Mouse (Mus musculus) limb, embryonic 11.5 days (tissue): Measurements from ENCODE around the gene Gm2115. TPM values are rescaled to one million over a fixed set of nuclear protein-coding genes. Genes with fewer than 3 reads are reported as not detected.

Experiments
- ATAC-seq: fragments of 200-750 bp; cut with Nextera tagmentation; 2 replicates; pipeline ENCODE4 v1.8.0; 2017; ENCODE audit warnings: low read depth; ENCODE audit not compliant: insufficient number of reproducible peaks, low FRiP score, low TSS enrichment
- DNase-seq: peaks from one replicate; pipeline ENCODE4 v3.0.0-alpha.2; 2015; ENCODE audit warnings: low spot score
- H3K27ac ChIP-seq: fragments of 300-500 bp; sonication (generic); replicated peaks from 2 replicates; pipeline ENCODE4 v1.5.1; 2014; ENCODE audit warnings: low read depth, mild to moderate bottlenecking, low read length
- H3K27me3 ChIP-seq: fragments of 300-500 bp; sonication (generic); 2 replicates; pipeline ENCODE4 v1.6.1; 2014; ENCODE audit warnings: mild to moderate bottlenecking, low read length, mixed read lengths; ENCODE audit not compliant: control insufficient read depth, insufficient read depth
- H3K36me3 ChIP-seq: fragments of 300-500 bp; sonication (generic); 2 replicates; pipeline ENCODE4 v1.6.1; 2014; ENCODE audit warnings: mild to moderate bottlenecking, low read length, moderate library complexity, mixed read lengths; ENCODE audit not compliant: control insufficient read depth, insufficient read depth
- H3K4me1 ChIP-seq: fragments of 300-500 bp; sonication (generic); 2 replicates; pipeline ENCODE4 v1.6.1; 2014; ENCODE audit warnings: low read length, mixed read lengths; ENCODE audit not compliant: control insufficient read depth, insufficient read depth
- H3K4me2 ChIP-seq: fragments of 300-500 bp; sonication (generic); 2 replicates; pipeline ENCODE4 v1.6.1; 2014; ENCODE audit warnings: low read depth, mild to moderate bottlenecking, moderate library complexity; ENCODE audit not compliant: severe bottlenecking
- H3K4me3 ChIP-seq: fragments of 300-500 bp; sonication (generic); 2 replicates; pipeline ENCODE4 v1.5.1; 2014; ENCODE audit warnings: low read depth, low read length
- H3K9ac ChIP-seq: fragments of 300-500 bp; sonication (generic); 2 replicates; pipeline ENCODE4 v1.6.1; 2014; ENCODE audit warnings: mild to moderate bottlenecking, low read length
- H3K9me3 ChIP-seq: fragments of 300-500 bp; sonication (generic); 2 replicates; pipeline ENCODE4 v1.6.1; 2016; ENCODE audit warnings: low read length; ENCODE audit not compliant: control insufficient read depth
- WGBS: fragments of 180-500 bp; shearing (Covaris S2); extraction: QIAGEN DNeasy Blood & Tissue Kit; methylation state at CpG from one replicate; pipeline ENCODE4 v1.1.7; 2014; 5-methylcytosine and 5-hydroxymethylcytosine counted together
- polyA plus RNA-seq: library from polyadenylated mRNA; unstranded; fragments of >200 nt; fragmentation: Nextera tagmentation; extraction: Ambion mirVana; gene quantifications from 2 replicates; pipeline ENCODE4 v1.2.1, GENCODE M21; 2014

Gm2115 gene
- polyA plus RNA-seq, 1 experiment from 2014 or later: 0.20 TPM

- Histone ChIP-seq H3K9me3 (no peaks in the 10 kb centered on the region), H3K4me3 (no peak overlapping the region), H3K4me1 (no peaks in the 10 kb centered on the region), H3K9ac (no peak overlapping the region), H3K27me3 (no peaks in the 10 kb centered on the region), H3K27ac (no peak overlapping the region), H3K4me2 (no peak overlapping the region), H3K36me3 (no peaks in the 10 kb centered on the region)
- DNase-seq (no peak), ATAC-seq (no peak)
- WGBS: 91% methylated on average over 3 of the region's 3 CpGs
Observed at GRCm38 (mm10) chr7:84591347-84591746, 62.6 kb downstream of the Gm2115 start.

GRCm38 (mm10) chr7:84594087-84594916, 65.5 kb downstream of the Gm2115 start:
- no peaks in the 10 kb centered on the region for H3K9me3 ChIP-seq
- DNase-seq: peak; percentile 53
- H3K36me3 ChIP-seq: no peaks in the 10 kb centered on the region
- H3K4me3 ChIP-seq: no peak overlapping the region
- WGBS: 56% methylated on average over 8 of the region's 8 CpGs
- H3K27ac ChIP-seq: no peak overlapping the region
- no peak overlapping the region for H3K4me2 ChIP-seq
- H3K27me3 ChIP-seq: no peaks in the 10 kb centered on the region
- ATAC-seq: 0 out of 2 replicates have a peak, but pooled peaks have one; percentile 31
- no peak overlapping the region for H3K9ac ChIP-seq
- no peaks in the 10 kb centered on the region for H3K4me1 ChIP-seq

DNA sequence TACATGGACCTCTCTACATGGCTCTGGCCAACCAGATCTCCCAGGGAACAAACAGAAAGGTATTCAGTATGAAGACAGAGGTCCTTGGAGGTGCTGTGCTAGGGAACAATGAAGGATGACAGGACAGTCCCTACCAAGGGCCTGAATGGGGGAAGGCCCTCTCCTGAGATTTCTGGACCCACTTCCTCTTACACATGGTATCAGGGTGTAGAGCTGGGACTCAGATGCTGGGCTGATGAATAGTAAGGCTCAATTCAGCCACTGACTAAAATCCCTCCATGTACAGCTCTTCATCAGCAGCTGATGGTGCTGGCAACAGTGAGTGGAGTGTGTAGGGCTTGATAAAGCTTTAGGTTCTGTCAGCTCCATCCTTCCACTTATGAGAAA, 66.2 kb downstream of the Gm2115 start:
- H3K9ac ChIP-seq: no peak overlapping the region
- no peak for ATAC-seq

DNA sequence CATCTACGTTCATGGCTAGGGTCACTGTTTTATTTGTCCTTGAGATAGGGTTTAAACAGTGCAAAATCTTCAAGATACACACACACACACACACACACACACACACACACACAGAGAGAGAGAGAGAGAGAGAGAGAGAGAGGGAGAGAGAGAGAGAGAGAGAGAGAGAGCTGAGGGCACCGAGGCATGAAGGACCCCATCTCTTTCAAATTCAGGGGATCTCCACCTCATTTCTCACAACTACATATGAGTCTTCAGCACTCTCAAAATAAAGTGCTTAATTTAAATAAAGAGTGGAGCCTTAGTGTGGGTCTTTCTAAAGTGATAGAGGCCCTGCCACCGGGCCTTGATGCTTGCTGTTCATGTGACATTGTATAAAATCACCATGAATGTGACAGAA, 67.2 kb downstream of the Gm2115 start:
- Histone ChIP-seq H3K4me3 (no peak overlapping the region), H3K9ac (no peak overlapping the region), H3K27me3 (no peaks in the 10 kb centered on the region), H3K4me1 (no peaks in the 10 kb centered on the region), H3K36me3 (no peaks in the 10 kb centered on the region), H3K27ac (no peak overlapping the region), H3K9me3 (no peaks in the 10 kb centered on the region), H3K4me2 (no peak overlapping the region)
- no peak for ATAC-seq
- WGBS: 91% methylated on average over 3 of the region's 3 CpGs
- no peak for DNase-seq

More for the DNA sequence above, 66.2 kb downstream of the Gm2115 start:
- Histone ChIP-seq H3K36me3 (no peaks in the 10 kb centered on the region), H3K4me3 (no peak overlapping the region), H3K27me3 (no peaks in the 10 kb centered on the region), H3K4me1 (no peaks in the 10 kb centered on the region), H3K4me2 (no peak overlapping the region), H3K27ac (no peak overlapping the region), H3K9me3 (no peaks in the 10 kb centered on the region)
- DNase-seq: no peak

GRCm38 (mm10) chr7:84596633-84597032, 67.9 kb downstream of the Gm2115 start:
- WGBS: 90% methylated on average over 3 of the region's 3 CpGs
- H3K27ac ChIP-seq: no peak overlapping the region

GRCm38 (mm10) chr7:84600631-84601030, 71.9 kb downstream of the Gm2115 start:
- Histone ChIP-seq H3K27ac (no peak overlapping the region), H3K4me1 (no peaks in the 10 kb centered on the region), H3K36me3 (no peaks in the 10 kb centered on the region), H3K4me3 (no peak overlapping the region), H3K9me3 (no peaks in the 10 kb centered on the region), H3K27me3 (no peaks in the 10 kb centered on the region), H3K4me2 (no peak overlapping the region), H3K9ac (no peak overlapping the region)
- whole genome bisulfite sequencing: 82% methylated on average over 2 of the region's 2 CpGs
- DNase-seq (no peak), ATAC-seq (no peak)

More at GRCm38 (mm10) chr7:84596633-84597032, 67.9 kb downstream of the Gm2115 start:
- no peaks in the 10 kb centered on the region for H3K36me3 ChIP-seq
- H3K4me2 ChIP-seq: no peak overlapping the region
- ATAC-seq: no peak
- H3K27me3 ChIP-seq: no peaks in the 10 kb centered on the region
- H3K4me1 ChIP-seq: no peaks in the 10 kb centered on the region
- no peaks in the 10 kb centered on the region for H3K9me3 ChIP-seq
- no peak overlapping the region for H3K4me3 ChIP-seq
- no peak for DNase-seq
- H3K9ac ChIP-seq: no peak overlapping the region

DNA sequence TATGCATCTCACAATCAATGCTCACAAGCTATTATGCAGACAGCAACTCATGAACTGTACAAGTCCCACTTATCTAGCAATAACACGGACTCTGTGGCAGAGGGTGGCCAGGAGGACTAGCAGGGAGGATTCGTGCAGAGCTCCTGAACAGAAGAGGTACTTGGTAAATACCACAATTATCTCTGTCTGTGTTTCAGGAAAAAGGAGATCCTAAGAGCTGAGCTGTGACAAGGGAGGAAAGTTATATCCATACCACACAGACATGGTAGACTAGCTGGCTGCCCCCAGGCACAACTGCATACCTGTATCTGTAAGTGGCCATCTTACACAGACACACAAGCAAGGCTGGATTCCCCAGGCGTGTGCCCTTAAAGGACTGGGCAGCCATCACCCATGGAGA, 72.6 kb downstream of the Gm2115 start:
- Histone ChIP-seq H3K9ac (no peak overlapping the region), H3K9me3 (no peaks in the 10 kb centered on the region), H3K4me1 (no peaks in the 10 kb centered on the region), H3K27ac (no peak overlapping the region), H3K4me2 (no peak overlapping the region), H3K4me3 (no peak overlapping the region), H3K36me3 (no peaks in the 10 kb centered on the region), H3K27me3 (no peaks in the 10 kb centered on the region)
- WGBS: 88% methylated on average over 3 of the region's 3 CpGs
- DNase-seq (no peak), ATAC-seq (no peak)

DNA sequence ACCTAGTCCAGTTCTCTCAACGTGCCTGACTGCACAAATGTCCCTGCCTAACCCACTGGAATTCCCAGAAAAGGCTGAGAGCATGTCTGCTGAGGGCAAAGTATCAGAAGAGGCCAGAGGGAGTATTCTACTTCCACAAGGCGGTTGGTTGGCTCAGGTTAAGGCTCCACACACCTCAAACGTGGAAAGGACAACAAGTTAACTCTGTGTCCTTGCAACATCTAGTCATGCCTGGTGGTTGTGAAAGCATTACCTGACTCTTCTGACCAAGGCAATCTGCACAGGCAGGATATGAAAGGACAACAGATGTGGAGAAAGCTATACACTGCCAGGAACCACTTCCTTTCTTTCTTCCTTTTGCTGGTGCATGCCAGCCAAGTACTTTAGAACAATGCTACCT, 75.7 kb downstream of the Gm2115 start:
- no peaks in the 10 kb centered on the region for H3K36me3 ChIP-seq
- H3K9me3 ChIP-seq: no peaks in the 10 kb centered on the region
- H3K4me3 ChIP-seq: no peak overlapping the region
- H3K27ac ChIP-seq: no peak overlapping the region
- no peaks in the 10 kb centered on the region for H3K27me3 ChIP-seq
- no peak overlapping the region for H3K9ac ChIP-seq
- no peak overlapping the region for H3K4me2 ChIP-seq
- 69% methylated on average over 3 of the region's 3 CpGs for WGBS
- DNase-seq: peak; percentile 18
- no peak for ATAC-seq
- H3K4me1 ChIP-seq: no peaks in the 10 kb centered on the region
